In genomic region chr2:107869304-107869958, GRCm38 (mm10) we compare ENCODE assay signal across 8 mouse cellular contexts.
DNase-seq lines count a peak whose midpoint lies in the region; ATAC-seq and TF ChIP-seq lines count a peak whose summit lies in the region.

No protein-coding gene starts in this region.

- no peak overlapping the region for H3K27ac ChIP-seq in embryonic facial prominence, embryonic 11.5 days (replicated peaks; ENCODE audit: low read depth, low read length)
- no peak overlapping the region for H3K27ac ChIP-seq in embryonic facial prominence, embryonic 10.5 days (replicated peaks)
- H3K27ac ChIP-seq in lung, embryonic 14.5 days (ENCODE audit: low read depth), result no peak overlapping the region

- no peaks in the 10 kb centered on the region for H3K9me3 ChIP-seq in embryonic facial prominence, embryonic 11.5 days (replicated peaks; ENCODE audit: control insufficient read depth, low read length)
- no peaks in the 10 kb centered on the region for H3K9me3 ChIP-seq in embryonic facial prominence, embryonic 10.5 days
- H3K9me3 ChIP-seq in lung, embryonic 14.5 days (ENCODE audit: low read depth, low read length), result no peaks in the 10 kb centered on the region

- H3K9ac ChIP-seq in embryonic facial prominence, embryonic 11.5 days (replicated peaks; ENCODE audit: low read length), result no peak overlapping the region
- H3K9ac ChIP-seq in lung, embryonic 14.5 days, result no peak overlapping the region

- no peak for ATAC-seq in embryonic facial prominence, embryonic 11.5 days (replicated peaks; ENCODE audit: insufficient number of reproducible peaks, low FRiP score, low TSS enrichment, low read depth)
- ATAC-seq in lung, embryonic 14.5 days (ENCODE audit: insufficient read depth), result peak; percentile 73
- ATAC-seq in hematopoietic stem cell, adult 5-6 weeks (replicated peaks in 1 of 2; ENCODE audit: insufficient read depth in 1 of 2, low FRiP score in 2 of 2, low TSS enrichment in 1 of 2, low read depth in 1 of 2, poor library complexity in 2 of 2, severe bottlenecking in 2 of 2), result peak; percentile 71 to 73; a peak in 3 of 4 replicates

- no peaks in the 10 kb centered on the region for H3K36me3 ChIP-seq in embryonic facial prominence, embryonic 11.5 days (replicated peaks; ENCODE audit: control insufficient read depth, insufficient read depth, low read depth, low read length)
- H3K36me3 ChIP-seq in embryonic facial prominence, embryonic 10.5 days (replicated peaks), result no peaks in the 10 kb centered on the region
- H3K36me3 ChIP-seq in lung, embryonic 14.5 days (ENCODE audit: insufficient read depth), result no peaks in the 10 kb centered on the region

- 58% methylated on average over 3 of the region's 3 CpGs for WGBS in embryonic facial prominence, embryonic 11.5 days
- WGBS in embryonic facial prominence, embryonic 10.5 days, result 59% methylated on average over 3 of the region's 3 CpGs
- 41% methylated on average over 3 of the region's 3 CpGs for WGBS in lung, embryonic 14.5 days
- 34% methylated on average over 3 of the region's 3 CpGs for WGBS in lung, adult 2 months

- peak; percentile 64 for TF ChIP-seq CTCF in lung, embryonic 14.5 days (IDR thresholded peaks at IDR 0.05; ENCODE audit: low read depth)
- no peak for TF ChIP-seq CTCF in lung, adult 2 months (IDR thresholded peaks at IDR 0.05; ENCODE audit: insufficient read depth, low read length)

- no peaks in the 10 kb centered on the region for H3K4me1 ChIP-seq in embryonic facial prominence, embryonic 11.5 days (ENCODE audit: control insufficient read depth, insufficient read depth, low read length)
- no peaks in the 10 kb centered on the region for H3K4me1 ChIP-seq in embryonic facial prominence, embryonic 10.5 days
- no peaks in the 10 kb centered on the region for H3K4me1 ChIP-seq in lung, embryonic 14.5 days (ENCODE audit: insufficient read depth)
- H3K4me1 ChIP-seq in lung, adult 2 months (ENCODE audit: control insufficient read depth, insufficient read depth, low read length), result no peaks in the 10 kb centered on the region

- no peak overlapping the region for H3K4me3 ChIP-seq in embryonic facial prominence, embryonic 11.5 days (ENCODE audit: low read depth, low read length)
- no peak overlapping the region for H3K4me3 ChIP-seq in embryonic facial prominence, embryonic 10.5 days
- no peak overlapping the region for H3K4me3 ChIP-seq in lung, embryonic 14.5 days (ENCODE audit: low read depth, low read length)
- H3K4me3 ChIP-seq in lung, adult 2 months (replicated peaks; ENCODE audit: extremely low read depth, low read depth, low read length), result no peak overlapping the region

- H3K4me2 ChIP-seq in embryonic facial prominence, embryonic 11.5 days (ENCODE audit: low read depth, low read length), result no peak overlapping the region
- no peak overlapping the region for H3K4me2 ChIP-seq in lung, embryonic 14.5 days

- no peak for TF ChIP-seq POLR2A in lung, adult 2 months (IDR thresholded peaks at IDR 0.05; ENCODE audit: borderline replicate concordance, extremely low read depth, low read depth, low read length)

- no peaks in the 10 kb centered on the region for H3K27me3 ChIP-seq in embryonic facial prominence, embryonic 11.5 days (ENCODE audit: control insufficient read depth, insufficient read depth, low read length)
- no peaks in the 10 kb centered on the region for H3K27me3 ChIP-seq in embryonic facial prominence, embryonic 10.5 days (replicated peaks; ENCODE audit: low read depth, poor library complexity, severe bottlenecking)
- H3K27me3 ChIP-seq in lung, embryonic 14.5 days (ENCODE audit: insufficient read depth, low read length), result no peaks in the 10 kb centered on the region

- peak; percentile 41 for DNase-seq in embryonic facial prominence, embryonic 11.5 days (ENCODE audit: low spot score)
- no peak for DNase-seq in embryonic facial prominence, embryonic 10.5 days (ENCODE audit: low spot score)
- peak; percentile 63 for DNase-seq in lung, embryonic 14.5 days
- no peak for DNase-seq in lung, adult 2 months
- DNase-seq in retina, postnatal 1 day, result peak; percentile 62
- no peak for DNase-seq in spleen, postnatal 14 days (ENCODE audit: low spot score in 2 of 2)
- no peak for DNase-seq in thymus, postnatal 10 days (ENCODE audit: low spot score in 2 of 2)

Comparison
In these comparisons a context has a peak if more than half of its experiments do, and no peak if none do; other contexts are left out.
1. DNase-seq: peak in embryonic facial prominence, embryonic 11.5 days (single experiment), lung, embryonic 14.5 days (single experiment) and retina, postnatal 1 day (single experiment); none in embryonic facial prominence, embryonic 10.5 days (single experiment), lung, adult 2 months (single experiment), spleen, postnatal 14 days (0 of 2) and thymus, postnatal 10 days (0 of 2).